Mouse (Mus musculus) hindbrain, embryonic 14.5 days (tissue): ENCODE results near the gene Cox5a. TPM values are rescaled to one million over a fixed set of nuclear protein-coding genes. Genes with fewer than 3 reads are reported as not detected.

ENCODE experiments used
- ATAC-seq: fragments of 200-750 bp; cut with Nextera tagmentation; 2 replicates; pipeline ENCODE4 v1.8.0; 2017; ENCODE audit warnings: moderate number of reproducible peaks, mild to moderate bottlenecking, moderate TSS enrichment, moderate library complexity; ENCODE audit not compliant: low FRiP score
- DNase-seq: peaks from one replicate; pipeline ENCODE4 v3.0.0-alpha.2; 2015; ENCODE audit warnings: low spot score
- H3K27ac ChIP-seq: fragments of 300-500 bp; sonication (generic); 2 replicates; pipeline ENCODE4 v1.5.1; 2014; ENCODE audit warnings: mild to moderate bottlenecking, moderate library complexity
- H3K27me3 ChIP-seq: fragments of 300-500 bp; sonication (generic); 2 replicates; pipeline ENCODE4 v1.6.1; 2014; ENCODE audit warnings: mild to moderate bottlenecking, low read length, mixed read lengths; ENCODE audit not compliant: control insufficient read depth, insufficient read depth
- H3K36me3 ChIP-seq: fragments of 300-500 bp; sonication (generic); replicated peaks from 2 replicates; pipeline ENCODE4 v1.6.1; 2014; ENCODE audit not compliant: control insufficient read depth, insufficient read depth
- H3K4me1 ChIP-seq: fragments of 300-500 bp; sonication (generic); replicated peaks from 2 replicates; pipeline ENCODE4 v1.6.1; 2014; ENCODE audit warnings: antibody characterized with exemption, low read length, mixed read lengths; ENCODE audit not compliant: control insufficient read depth, insufficient read depth
- H3K4me2 ChIP-seq: fragments of 300-500 bp; sonication (generic); replicated peaks from 2 replicates; pipeline ENCODE4 v1.6.1; 2014; ENCODE audit warnings: mild to moderate bottlenecking, moderate library complexity
- H3K4me3 ChIP-seq: fragments of 300-500 bp; sonication (generic); replicated peaks from 2 replicates; pipeline ENCODE4 v1.5.1; 2014; ENCODE audit warnings: mild to moderate bottlenecking, low read length
- H3K9ac ChIP-seq: fragments of 300-500 bp; sonication (generic); 2 replicates; pipeline ENCODE4 v1.6.1; 2014
- H3K9me3 ChIP-seq: fragments of 300-500 bp; sonication (generic); 2 replicates; pipeline ENCODE4 v1.6.1; 2016; ENCODE audit warnings: low read length; ENCODE audit not compliant: control insufficient read depth
- WGBS: fragments of 180-500 bp; shearing (Covaris S2); extraction: QIAGEN DNeasy Blood & Tissue Kit; methylation state at CpG from one replicate; pipeline ENCODE4 v1.1.7; 2014; 5-methylcytosine and 5-hydroxymethylcytosine counted together
- polyA plus RNA-seq: library from polyadenylated mRNA; unstranded; fragments of >200 nt; fragmentation: Nextera tagmentation; extraction: Ambion mirVana; gene quantifications from 2 replicates; pipeline ENCODE4 v1.2.1, GENCODE M21; 2014

Cox5a gene
- polyA plus RNA-seq, 1 experiment from 2014 or later: 1,017 TPM

- Histone ChIP-seq H3K36me3 (peaks cover 17% of the 10 kb centered on the region), H3K9ac (no peak overlapping the region), H3K4me3 (no peak overlapping the region), H3K9me3 (no peaks in the 10 kb centered on the region), H3K4me1 (peaks cover 17% of the 10 kb centered on the region), H3K27me3 (no peaks in the 10 kb centered on the region), H3K4me2 (no peak overlapping the region), H3K27ac (no peak overlapping the region)
- ATAC-seq: no peak
- no peak for DNase-seq
- 88% methylated on average over 6 of the region's 6 CpGs for WGBS
Measured at GRCm38 (mm10) chr9:57564609-57565008, 43.5 kb downstream of the Cox5a start.

DNA sequence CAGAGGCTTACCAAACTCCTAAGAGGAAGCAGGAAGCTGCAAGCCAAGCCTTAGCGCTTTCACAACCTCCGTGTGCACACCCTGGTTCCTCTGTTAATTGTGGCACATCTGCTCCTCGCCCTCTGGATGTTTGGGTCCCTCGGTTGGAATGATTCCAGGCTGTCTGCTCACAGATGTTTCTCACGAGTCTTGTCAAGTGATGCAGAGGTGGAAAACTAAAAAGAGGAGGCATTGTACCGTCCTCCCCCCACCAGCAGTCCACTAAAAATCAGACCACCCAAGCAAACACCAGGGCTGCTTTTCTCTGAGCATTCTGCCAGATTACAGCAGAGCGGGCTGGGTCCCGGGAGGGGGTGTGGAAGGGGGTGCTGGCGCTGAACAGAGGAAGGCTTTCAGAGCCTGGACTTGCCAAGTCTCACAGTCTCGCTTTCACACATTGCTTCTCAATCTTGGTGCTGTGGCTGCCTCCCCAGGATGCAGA, 44.7 kb downstream of the Cox5a start:
- peaks cover 26% of the 10 kb centered on the region for H3K36me3 ChIP-seq
- H3K27me3 ChIP-seq: no peaks in the 10 kb centered on the region
- no peaks in the 10 kb centered on the region for H3K9me3 ChIP-seq
- ATAC-seq: no peak
- no peak overlapping the region for H3K9ac ChIP-seq
- no peak for DNase-seq
- H3K4me2 ChIP-seq: no peak overlapping the region
- peaks cover 12% of the 10 kb centered on the region for H3K4me1 ChIP-seq
- 50% methylated on average over 10 of the region's 10 CpGs for WGBS
- no peak overlapping the region for H3K4me3 ChIP-seq
- peak overlapping the region; percentile 67 for H3K27ac ChIP-seq

- peaks cover 5% of the 10 kb centered on the region for H3K4me1 ChIP-seq
- H3K9me3 ChIP-seq: no peaks in the 10 kb centered on the region
- H3K9ac ChIP-seq: no peak overlapping the region
- WGBS: 59% methylated on average over 8 of the region's 8 CpGs
- ATAC-seq (no peak), DNase-seq (no peak)
- H3K27ac ChIP-seq: no peak overlapping the region
- H3K27me3 ChIP-seq: no peaks in the 10 kb centered on the region
- no peak overlapping the region for H3K4me2 ChIP-seq
- H3K36me3 ChIP-seq: peaks cover 34% of the 10 kb centered on the region
- no peak overlapping the region for H3K4me3 ChIP-seq
Measured at GRCm38 (mm10) chr9:57566846-57567245, 45.8 kb downstream of the Cox5a start.

DNA sequence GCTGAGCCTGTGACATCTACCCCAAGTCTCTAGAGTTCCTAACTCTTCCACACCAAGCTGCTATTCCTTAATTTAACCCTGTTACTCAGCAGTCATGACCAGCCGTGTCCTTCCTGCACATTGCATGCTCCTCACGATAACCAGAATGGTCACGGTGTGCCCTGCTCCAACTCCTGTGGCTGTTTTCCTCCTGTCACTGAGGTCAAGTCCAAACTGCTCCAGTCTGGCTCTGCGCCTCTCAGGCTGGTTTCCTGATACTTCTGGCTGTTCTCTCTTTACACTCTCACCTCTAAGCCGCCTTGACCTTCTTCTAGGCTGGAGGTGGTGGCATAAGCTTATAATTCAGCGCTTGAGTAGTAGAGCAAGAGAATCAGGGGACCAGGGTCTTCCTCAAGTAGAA, 47.4 kb downstream of the Cox5a start:
- DNase-seq (no peak), ATAC-seq (no peak)
- whole genome bisulfite sequencing: 98% methylated on average over 6 of the region's 6 CpGs

GRCm38 (mm10) chr9:57574397-57574796, 53.3 kb downstream of the Cox5a start:
- Histone ChIP-seq H3K36me3 (peaks cover 48% of the 10 kb centered on the region), H3K4me3 (no peak overlapping the region), H3K27ac (no peak overlapping the region), H3K9me3 (no peaks in the 10 kb centered on the region), H3K9ac (no peak overlapping the region), H3K27me3 (no peaks in the 10 kb centered on the region), H3K4me1 (no peaks in the 10 kb centered on the region), H3K4me2 (no peak overlapping the region)
- no peak for ATAC-seq
- no peak for DNase-seq

More for the DNA sequence above, 47.4 kb downstream of the Cox5a start:
- Histone ChIP-seq H3K4me3 (no peak overlapping the region), H3K4me1 (no peaks in the 10 kb centered on the region), H3K9me3 (no peaks in the 10 kb centered on the region), H3K27me3 (no peaks in the 10 kb centered on the region), H3K9ac (no peak overlapping the region), H3K36me3 (peaks cover 39% of the 10 kb centered on the region), H3K27ac (no peak overlapping the region), H3K4me2 (no peak overlapping the region)

DNA sequence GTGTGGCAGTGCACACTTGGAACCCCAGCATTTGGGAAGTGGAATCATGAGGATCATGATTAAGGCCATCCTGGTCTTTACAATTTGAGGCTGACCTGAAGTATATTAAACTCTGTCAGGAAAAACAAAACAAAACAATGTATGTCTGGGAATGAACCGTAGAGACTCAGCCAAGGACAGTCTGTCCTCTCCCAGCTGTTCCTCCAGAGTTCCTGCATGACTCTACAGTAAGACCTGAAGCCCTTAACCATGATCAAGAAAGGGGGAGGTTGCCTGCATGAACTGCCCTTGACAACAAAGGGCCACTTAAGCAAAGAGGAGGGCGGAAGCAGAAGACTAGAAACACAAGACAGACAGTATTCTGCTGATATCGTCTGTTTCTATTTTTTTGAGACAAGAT, 54.5 kb downstream of the Cox5a start:
- 86% methylated on average over 3 of the region's 3 CpGs for WGBS
- no peak for ATAC-seq
- Histone ChIP-seq H3K27ac (no peak overlapping the region), H3K9ac (no peak overlapping the region), H3K36me3 (peaks cover 52% of the 10 kb centered on the region), H3K9me3 (no peaks in the 10 kb centered on the region), H3K4me1 (no peaks in the 10 kb centered on the region), H3K4me3 (no peak overlapping the region), H3K27me3 (no peaks in the 10 kb centered on the region), H3K4me2 (no peak overlapping the region)
- DNase-seq: no peak

- H3K27ac ChIP-seq: no peak overlapping the region
- no peak for ATAC-seq
- no peaks in the 10 kb centered on the region for H3K9me3 ChIP-seq
- H3K9ac ChIP-seq: no peak overlapping the region
- H3K4me1 ChIP-seq: no peaks in the 10 kb centered on the region
- H3K4me3 ChIP-seq: no peak overlapping the region
- 81% methylated on average over 6 of the region's 6 CpGs for WGBS
- H3K36me3 ChIP-seq: peaks cover 55% of the 10 kb centered on the region
- no peak overlapping the region for H3K4me2 ChIP-seq
- H3K27me3 ChIP-seq: no peaks in the 10 kb centered on the region
- no peak for DNase-seq
Measured at GRCm38 (mm10) chr9:57577144-57577849, 56.2 kb downstream of the Cox5a start.

Other genes starting within 250 kb of the Cox5a start
- gene Ppcdc, start 81.2 kb upstream of the Cox5a start, polyA plus RNA-seq: 19.8 and 21.9 TPM in 2 replicates
- gene Scamp5, start 53.2 kb upstream of the Cox5a start, polyA plus RNA-seq: 90.0 and 108 TPM in 2 replicates
- 17.0 and 19.7 TPM in 2 replicates for gene Rpp25, start 17.2 kb upstream of the Cox5a start, polyA plus RNA-seq
- gene Fam219b, start 16.3 kb downstream of the Cox5a start, polyA plus RNA-seq: 21.2 and 23.1 TPM in 2 replicates
- gene Mpi, start 31.5 kb downstream of the Cox5a start, polyA plus RNA-seq: 54.7 and 60.0 TPM in 2 replicates
- 44.0 and 45.0 TPM in 2 replicates for gene Scamp2, start 39.7 kb downstream of the Cox5a start, polyA plus RNA-seq
- 18.7 and 19.4 TPM in 2 replicates for gene Ulk3, start 68.2 kb downstream of the Cox5a start, polyA plus RNA-seq
- gene Cplx3, start 85.0 kb downstream of the Cox5a start, polyA plus RNA-seq: 0.51 TPM in 1 of 2 replicates, not detected in the other
- gene Lman1l, start 99.5 kb downstream of the Cox5a start, polyA plus RNA-seq: not detected in 2 replicates
- 41.0 and 43.1 TPM in 2 replicates for gene Csk, start 132.4 kb downstream of the Cox5a start, polyA plus RNA-seq
- not detected in 2 replicates for gene Cyp1a2, start 162.4 kb downstream of the Cox5a start, polyA plus RNA-seq
- gene Cyp1a1, start 166.7 kb downstream of the Cox5a start, polyA plus RNA-seq: 0.10 and 0.24 TPM in 2 replicates
- gene Edc3, start 187.3 kb downstream of the Cox5a start, polyA plus RNA-seq: 22.1 and 23.5 TPM in 2 replicates
- gene Clk3, start 244.6 kb downstream of the Cox5a start, polyA plus RNA-seq: 55.8 and 65.2 TPM in 2 replicates